Mouse (Mus musculus): Measurements from ENCODE around the gene Spem1.

GRCm38 (mm10) chr11:69800392-69801197 is 21.4 kb downstream of the Spem1 start:
- TF ChIP-seq CTCF (IDR thresholded peaks at IDR 0.05) = no peak
- TF ChIP-seq EP300 (IDR thresholded peaks at IDR 0.05) = no peak
